Mouse (Mus musculus): ENCODE results near the gene Vmn1r81. TPM values are rescaled to one million over a fixed set of nuclear protein-coding genes. Genes with fewer than 3 reads are reported as not detected.

Vmn1r81 gene
- not detected in 2 replicates for polyA plus RNA-seq (2015; fragmentation: Nextera tagmentation; extraction: Ambion mirVana)

DNA sequence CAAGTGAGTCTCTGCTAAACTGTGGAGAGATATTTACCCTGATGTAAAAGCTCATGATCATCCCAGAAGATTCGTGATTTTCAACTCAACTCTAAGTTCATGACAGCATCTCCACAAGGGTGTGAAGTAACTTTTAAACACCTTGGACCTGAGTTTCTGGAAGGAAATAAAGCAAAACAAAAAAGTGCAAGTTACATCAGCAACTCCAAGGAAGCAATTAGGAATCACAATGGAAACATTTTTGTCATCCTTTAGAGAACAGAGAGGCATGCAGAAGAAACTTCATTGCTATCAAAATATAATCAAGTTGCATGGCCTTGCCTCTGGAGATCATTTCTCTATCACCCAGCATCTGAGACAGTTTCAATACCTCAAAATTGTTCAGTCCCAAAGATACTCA is at the start of gene Vmn1r81:
Vmn1r81 (minus strand) TSS at position 101 of the 400 bp plus-strand sequence.
- no peak within 1 kb of the TSS for H3K27ac ChIP-seq
- no peak within 1 kb of the TSS for H3K4me3 ChIP-seq
- no peak for ATAC-seq (ENCODE audit: borderline replicate concordance, extremely low read depth, low FRiP score, low TSS enrichment)
- H3K4me1 ChIP-seq, result no peaks in the 10 kb centered on the region
- 55% methylated on average over 1 of the region's 1 CpGs for WGBS
- no peaks in the 10 kb centered on the region for H3K27me3 ChIP-seq
- no peak within 1 kb of the TSS for H3K4me2 ChIP-seq
- H3K9ac ChIP-seq, result no peak within 1 kb of the TSS
- no peaks in the 10 kb centered on the region for H3K36me3 ChIP-seq
- no peaks in the 10 kb centered on the region for H3K9me3 ChIP-seq

GRCm38 (mm10) chr7:12300130-12300529 is 32.1 kb upstream of the Vmn1r81 start, which contains the start of gene Vmn1r82:
Gene Vmn1r82, plus strand, starts transcription at chr7:12300430.
- Histone ChIP-seq H3K27ac (no peak within 1 kb of the TSS), H3K36me3 (no peaks in the 10 kb centered on the region), H3K4me1 (no peaks in the 10 kb centered on the region), H3K9ac (no peak within 1 kb of the TSS), H3K27me3 (no peaks in the 10 kb centered on the region), H3K9me3 (no peaks in the 10 kb centered on the region), H3K4me2 (no peak within 1 kb of the TSS), H3K4me3 (no peak within 1 kb of the TSS)
- WGBS, result 43% methylated on average over 2 of the region's 2 CpGs
- no peak for ATAC-seq (ENCODE audit: borderline replicate concordance, extremely low read depth, low FRiP score, low TSS enrichment)

GRCm38 (mm10) chr7:12204141-12204540 is 63.9 kb downstream of the Vmn1r81 start:
- no peaks in the 10 kb centered on the region for H3K27me3 ChIP-seq
- H3K9me3 ChIP-seq, result peaks cover 2% of the 10 kb centered on the region; the same call in 1 of the 2 replicates
- WGBS, result 64% methylated on average over 2 of the region's 2 CpGs
- no peak overlapping the region for H3K9ac ChIP-seq
- H3K4me1 ChIP-seq, result no peaks in the 10 kb centered on the region
- ATAC-seq (ENCODE audit: borderline replicate concordance, extremely low read depth, low FRiP score, low TSS enrichment), result no peak
- no peak overlapping the region for H3K4me2 ChIP-seq
- no peak overlapping the region for H3K4me3 ChIP-seq
- H3K27ac ChIP-seq, result no peak overlapping the region
- H3K36me3 ChIP-seq, result no peaks in the 10 kb centered on the region

Other genes starting within 250 kb of the Vmn1r81 start
- not detected in 2 replicates for gene Vmn1r77, start 231.5 kb downstream of the Vmn1r81 start, polyA plus RNA-seq (2015; fragmentation: Nextera tagmentation; extraction: Ambion mirVana)
- not detected in 2 replicates for gene Vmn1r78, start 118.0 kb downstream of the Vmn1r81 start, polyA plus RNA-seq (2015; fragmentation: Nextera tagmentation; extraction: Ambion mirVana)
- not detected in 2 replicates for gene Vmn1r79, start 97.0 kb downstream of the Vmn1r81 start, polyA plus RNA-seq (2015; fragmentation: Nextera tagmentation; extraction: Ambion mirVana)
- not detected in 2 replicates for gene Vmn1r80, start 79.0 kb downstream of the Vmn1r81 start, polyA plus RNA-seq (2015; fragmentation: Nextera tagmentation; extraction: Ambion mirVana)
- gene Vmn1r82, start 32.2 kb upstream of the Vmn1r81 start, polyA plus RNA-seq (2015; fragmentation: Nextera tagmentation; extraction: Ambion mirVana), result not detected in 2 replicates
- not detected in 2 replicates for gene Vmn1r83, start 61.2 kb upstream of the Vmn1r81 start, polyA plus RNA-seq (2015; fragmentation: Nextera tagmentation; extraction: Ambion mirVana)
- gene Vmn1r84, start 101.0 kb upstream of the Vmn1r81 start, polyA plus RNA-seq (2015; fragmentation: Nextera tagmentation; extraction: Ambion mirVana), result not detected in 2 replicates
- gene Zfp551, start 154.5 kb upstream of the Vmn1r81 start, polyA plus RNA-seq (2015; fragmentation: Nextera tagmentation; extraction: Ambion mirVana), result 3.3 and 3.6 TPM in 2 replicates
- gene Zfp606, start 210.0 kb upstream of the Vmn1r81 start, polyA plus RNA-seq (2015; fragmentation: Nextera tagmentation; extraction: Ambion mirVana), result 22.1 and 24.3 TPM in 2 replicates
- not detected in 2 replicates for gene 2900092C05Rik, start 244.2 kb upstream of the Vmn1r81 start, polyA plus RNA-seq (2015; fragmentation: Nextera tagmentation; extraction: Ambion mirVana)

All from lung, embryonic 15.5 days (tissue).